8 mouse cellular contexts compared by ENCODE assay signal in genomic region chr7:55842504-55843152, GRCm38 (mm10). TPM values are rescaled to one million over a fixed set of nuclear protein-coding genes. Genes with fewer than 3 reads are reported as not detected.
A peak's percentile ranks its signal among the peaks of the same experiment; 100 is the strongest.
DNase-seq lines count a peak whose midpoint lies in the region; ATAC-seq and TF ChIP-seq lines count a peak whose summit lies in the region.

No protein-coding gene starts in this region.

- peak; percentile 8 for DNase-seq in gastrocnemius, postnatal 10 days
- no peak for DNase-seq in gastrocnemius, postnatal 25 days
- DNase-seq in thymus, postnatal 4 days: peak; percentile 13
- no peak for DNase-seq in thymus, adult 18-20 months
- DNase-seq in liver, adult 2 months (ENCODE audit: extremely low read depth, low read depth, low spot score): peak; percentile 40
- DNase-seq in neural tube, embryonic 10.5 days (ENCODE audit: extremely low spot score, low spot score): peak; percentile 62
- DNase-seq in cerebellum, postnatal 4 days (ENCODE audit: low spot score in 2 of 2): no peak

- TF ChIP-seq CTCF in liver, adult 2 months (IDR thresholded peaks at IDR 0.05; ENCODE audit: low read depth, low read length): no peak

- peak overlapping the region; percentile 96 for H3K27ac ChIP-seq in forebrain, embryonic 16.5 days (ENCODE audit: low read length)
- peak overlapping the region; percentile 64 for H3K27ac ChIP-seq in liver, adult 2 months (replicated peaks; ENCODE audit: insufficient read depth, low read depth, low read length)

- peaks cover 14% of the 10 kb centered on the region; the same call in 1 of the 2 replicates for H3K79me2 ChIP-seq in liver, adult 2 months (ENCODE audit: control insufficient read depth, insufficient read depth, low read length)

- no peak for TF ChIP-seq POLR2A in liver, adult 2 months (IDR thresholded peaks at IDR 0.05; ENCODE audit: extremely low read depth, insufficient read depth, low read length)

- H3K27me3 ChIP-seq in forebrain, embryonic 16.5 days (replicated peaks; ENCODE audit: control insufficient read depth, insufficient read depth, low read length): no peaks in the 10 kb centered on the region
- H3K27me3 ChIP-seq in liver, adult 2 months (ENCODE audit: control insufficient read depth, insufficient read depth, low read length): no peaks in the 10 kb centered on the region

- WGBS in forebrain, embryonic 16.5 days: under 1% methylated on average over 40 of the region's 40 CpGs
- under 1% methylated on average over 40 of the region's 40 CpGs for WGBS in liver, adult 2 months

- no peaks in the 10 kb centered on the region for H3K36me3 ChIP-seq in forebrain, embryonic 16.5 days (ENCODE audit: control insufficient read depth, insufficient read depth)
- no peaks in the 10 kb centered on the region for H3K36me3 ChIP-seq in liver, adult 2 months (ENCODE audit: control insufficient read depth, insufficient read depth, low read length)

- H3K4me1 ChIP-seq in forebrain, embryonic 16.5 days (replicated peaks; ENCODE audit: control insufficient read depth, insufficient read depth, low read length): peaks cover 15% of the 10 kb centered on the region
- H3K4me1 ChIP-seq in liver, adult 2 months (ENCODE audit: control insufficient read depth, insufficient read depth, low read length): peaks cover 6% of the 10 kb centered on the region

- H3K9ac ChIP-seq in forebrain, embryonic 16.5 days (replicated peaks; ENCODE audit: low read depth, low read length): peak overlapping the region; percentile 99
- peak overlapping the region; percentile 86 for H3K9ac ChIP-seq in liver, adult 2 months (ENCODE audit: low read depth, low read length)

- peak overlapping the region; percentile 97 for H3K4me3 ChIP-seq in forebrain, embryonic 16.5 days (replicated peaks; ENCODE audit: low read length)
- H3K4me3 ChIP-seq in liver, adult 2 months (ENCODE audit: insufficient read depth, low read depth, low read length): peak overlapping the region; percentile 83

- H3K9me3 ChIP-seq in forebrain, embryonic 16.5 days (ENCODE audit: control insufficient read depth, low read length): no peaks in the 10 kb centered on the region

- peak; percentile 57 for ATAC-seq in forebrain, embryonic 16.5 days

- peak overlapping the region; percentile 87 for H3K4me2 ChIP-seq in forebrain, embryonic 16.5 days (ENCODE audit: low read length)

RNA-seq across cellular contexts. Expression of gene Cyfip1, which starts 1.1 kb away (rescaled TPM):
- total RNA-seq in gastrocnemius, postnatal 10 days (2021): 10 to 100 TPM; 32.1 to 39.8 TPM
- 10 to 100 TPM; 21.0 to 22.3 TPM for total RNA-seq in gastrocnemius, postnatal 25 days (2021)
- 62.1 and 71.9 TPM in 2 replicates for polyA plus RNA-seq in forebrain, embryonic 16.5 days (2015; fragmentation: Nextera tagmentation; extraction: Ambion mirVana)
- 44.8 and 45.0 TPM in 2 replicates for total RNA-seq in liver, adult 2 months (2014; rRNA removed)
- polyA plus RNA-seq in liver, adult 2 months (2012; rRNA removed): 14.0 and 17.3 TPM in 2 replicates

RNA-seq across cellular contexts. Expression of gene Tubgcp5, which starts 48.7 kb away (rescaled TPM):
- total RNA-seq in gastrocnemius, postnatal 10 days (2021): 10 to 100 TPM; 10.3 to 14.5 TPM
- total RNA-seq in gastrocnemius, postnatal 25 days (2021): 1 to 10 TPM; 7.2 to 8.9 TPM
- 36.0 and 39.2 TPM in 2 replicates for polyA plus RNA-seq in forebrain, embryonic 16.5 days (2015; fragmentation: Nextera tagmentation; extraction: Ambion mirVana)
- total RNA-seq in liver, adult 2 months (2014; rRNA removed): 3.6 and 5.1 TPM in 2 replicates
- polyA plus RNA-seq in liver, adult 2 months (2012; rRNA removed): 1.2 and 1.5 TPM in 2 replicates

Comparison
In these comparisons a context has a peak if more than half of its experiments do, and no peak if none do; other contexts are left out.
1. DNase-seq: peak in gastrocnemius, postnatal 10 days (single experiment), thymus, postnatal 4 days (single experiment), liver, adult 2 months (single experiment) and neural tube, embryonic 10.5 days (single experiment); none in gastrocnemius, postnatal 25 days (single experiment), thymus, adult 18-20 months (0 of 2) and cerebellum, postnatal 4 days (0 of 2).